Mouse (Mus musculus) heart, postnatal 0 days (tissue): ENCODE measurements around the gene Tff1.

Experiments used
- CTCF ChIP-seq: IDR thresholded peaks from 2 replicates; pipeline ENCODE4 v1.5.1; 2016; ENCODE audit warnings: antibody characterized with exemption, control low read depth, low read depth
- EP300 ChIP-seq: IDR thresholded peaks from 2 replicates; pipeline ENCODE4 v1.6.1; 2016; ENCODE audit warnings: antibody characterized with exemption, low read depth

GRCm38 (mm10) chr17:31131269-31131821 is 33.7 kb downstream of the Tff1 start:
- TF ChIP-seq CTCF = no peak
- TF ChIP-seq EP300 = no peak
